Mouse (Mus musculus) G1E-ER4 (cell line): Measurements from ENCODE around the gene Vmn1r55. TPM values are rescaled to one million over a fixed set of nuclear protein-coding genes. Genes with fewer than 3 reads are reported as not detected.

Experiments
- GATA1 ChIP-seq: IDR thresholded peaks from one replicate; pipeline ENCODE4 v1.8.0; 2012; ENCODE audit warnings: low read length, inconsistent platforms
- polyA plus RNA-seq: library from polyadenylated mRNA; stranded (reverse); fragments of >175 nt; gene quantifications from 2 replicates; pipeline ENCODE4 v1.2.3, GENCODE M21; 2012

Gene Vmn1r55
- polyA plus RNA-seq, 1 experiment: not detected

DNA sequence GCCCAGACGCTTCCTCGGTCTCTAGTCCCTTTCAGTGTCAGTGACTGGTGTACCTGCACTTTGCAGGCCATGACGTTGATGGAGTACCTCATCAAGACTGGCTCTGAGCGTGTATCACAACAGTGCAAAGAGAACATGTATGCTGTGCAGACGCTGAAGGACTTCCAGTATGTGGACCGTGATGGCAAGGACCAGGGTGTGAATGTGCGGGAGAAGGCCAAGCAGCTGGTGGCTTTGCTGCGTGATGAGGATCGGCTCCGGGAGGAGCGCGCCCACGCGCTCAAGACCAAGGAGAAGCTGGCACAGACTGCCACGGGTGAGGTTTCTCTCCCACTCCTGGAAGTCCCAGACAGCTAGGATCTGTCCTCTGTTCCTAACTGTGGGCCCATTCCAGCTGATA lies 59.6 kb downstream of the Vmn1r55 start:
- no peak for TF ChIP-seq GATA1

DNA sequence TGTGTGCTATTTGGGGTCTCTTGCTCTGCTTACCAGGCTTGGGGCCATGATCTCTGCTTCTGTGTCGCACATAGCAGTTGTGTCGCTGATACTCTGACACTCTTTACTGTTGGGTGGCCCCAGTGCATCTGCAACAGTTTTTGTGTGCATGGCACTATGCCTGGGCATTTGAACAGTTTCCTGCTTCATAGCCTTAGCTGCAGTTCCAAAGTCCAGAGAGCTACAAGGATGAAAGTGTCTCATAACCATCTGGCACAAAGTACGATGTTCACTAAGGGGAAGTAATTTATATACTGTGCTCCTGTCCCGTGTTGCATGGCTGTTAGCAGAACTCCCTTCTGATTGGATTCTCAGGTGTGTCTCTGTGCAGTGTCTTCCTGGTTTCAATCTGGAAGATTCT lies 61.6 kb downstream of the Vmn1r55 start:
- no peak for TF ChIP-seq GATA1

DNA sequence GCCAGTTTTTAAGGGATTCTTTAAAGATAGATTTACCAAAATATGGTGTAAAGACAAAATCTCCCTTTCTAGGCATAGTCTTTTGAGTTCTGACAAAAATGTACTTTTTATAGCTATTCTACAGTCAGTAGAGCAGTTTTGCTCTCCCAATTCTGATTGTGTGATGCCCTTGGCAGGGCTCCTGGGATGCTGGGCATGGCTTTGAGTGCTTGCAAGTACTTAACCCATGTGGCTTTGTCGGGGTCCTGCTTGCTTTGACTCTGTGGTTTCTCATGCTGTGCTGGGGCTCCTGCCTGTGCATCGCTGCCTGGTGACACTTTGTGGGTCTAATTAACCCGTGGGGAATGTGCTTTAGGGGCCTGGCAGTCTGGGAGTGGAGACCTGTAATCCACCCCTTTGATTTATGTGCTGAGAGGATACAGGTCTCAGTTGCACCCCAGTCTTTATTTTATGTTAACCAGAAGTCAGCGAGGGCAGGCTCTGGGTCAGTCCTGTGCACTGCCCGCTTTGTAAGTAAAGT lies 62.5 kb downstream of the Vmn1r55 start:
- TF ChIP-seq GATA1: no peak

DNA sequence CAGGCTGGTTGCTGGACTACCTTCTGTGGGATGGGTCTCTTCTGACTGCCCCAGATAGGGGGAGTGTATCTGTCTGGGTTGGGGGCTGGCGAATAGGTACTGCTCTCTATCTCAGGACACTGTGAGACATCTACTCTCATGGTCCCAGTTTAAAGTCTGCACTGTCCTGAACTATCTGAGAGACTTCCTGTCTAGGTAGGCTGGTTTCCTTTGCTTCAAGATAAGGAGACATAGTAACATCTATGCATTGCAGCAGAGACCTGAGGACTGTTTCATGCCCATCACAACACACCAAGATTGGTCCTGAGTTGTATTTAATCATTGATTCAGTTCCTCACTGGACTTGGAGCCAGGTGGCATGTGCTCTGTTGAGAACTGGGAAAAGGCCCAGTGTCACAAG lies 64.0 kb downstream of the Vmn1r55 start:
- peak; percentile 39 for TF ChIP-seq GATA1

DNA sequence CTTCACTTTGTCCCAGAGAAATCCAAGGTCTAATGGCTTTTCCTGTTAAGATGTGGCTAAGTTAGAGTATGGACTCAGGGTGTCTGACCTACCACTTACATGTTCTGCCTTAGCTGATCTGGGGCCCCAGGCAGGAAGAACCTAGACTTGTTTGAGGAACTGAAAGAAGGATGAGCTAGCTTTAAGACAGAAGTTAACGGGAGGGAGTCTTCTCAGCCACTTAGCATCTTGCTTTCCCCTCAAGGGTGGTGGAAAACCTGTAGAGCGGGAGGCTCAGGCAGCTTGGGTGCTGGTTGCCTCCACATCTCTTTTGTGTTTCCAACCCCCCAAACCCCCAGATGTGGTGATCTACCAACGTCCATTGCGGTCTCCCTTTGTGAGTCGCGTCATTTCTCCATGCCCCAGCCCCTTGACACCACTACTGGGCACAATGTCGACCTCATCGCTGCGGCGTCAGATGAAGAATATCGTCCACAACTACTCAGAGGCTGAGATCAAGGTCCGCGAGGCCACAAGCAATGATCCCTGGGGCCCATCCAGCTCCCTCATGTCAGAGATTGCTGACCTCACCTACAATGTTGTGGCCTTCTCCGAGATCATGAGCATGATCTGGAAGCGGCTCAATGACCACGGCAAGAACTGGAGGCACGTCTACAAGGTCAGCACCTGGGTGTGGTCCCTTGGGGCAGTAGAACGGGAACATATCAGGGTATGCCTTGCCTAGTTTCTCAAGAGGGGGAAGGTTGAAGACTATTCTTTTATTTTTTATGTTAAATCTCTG lies 66.0 kb downstream of the Vmn1r55 start:
- no peak for TF ChIP-seq GATA1

DNA sequence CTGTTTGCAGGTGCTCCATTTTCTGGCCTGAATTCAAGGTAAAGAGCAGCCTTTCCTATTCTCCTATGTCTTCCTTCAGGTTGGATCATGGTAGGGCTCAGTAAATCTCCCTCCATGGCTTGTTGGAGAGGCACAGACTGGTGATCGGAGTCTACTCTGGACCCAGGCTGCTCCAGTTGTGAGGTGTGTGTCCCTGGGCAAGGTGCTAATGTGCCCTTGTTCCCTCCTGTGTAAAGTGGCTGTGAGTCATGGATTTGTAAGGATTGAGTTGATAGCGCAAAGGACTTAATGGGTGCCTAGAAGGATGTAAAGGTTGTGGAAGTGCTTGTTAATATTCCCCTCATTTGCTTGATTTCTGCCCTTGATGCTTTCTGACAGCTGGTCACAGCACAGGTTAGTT lies 67.5 kb downstream of the Vmn1r55 start:
- TF ChIP-seq GATA1: no peak

DNA sequence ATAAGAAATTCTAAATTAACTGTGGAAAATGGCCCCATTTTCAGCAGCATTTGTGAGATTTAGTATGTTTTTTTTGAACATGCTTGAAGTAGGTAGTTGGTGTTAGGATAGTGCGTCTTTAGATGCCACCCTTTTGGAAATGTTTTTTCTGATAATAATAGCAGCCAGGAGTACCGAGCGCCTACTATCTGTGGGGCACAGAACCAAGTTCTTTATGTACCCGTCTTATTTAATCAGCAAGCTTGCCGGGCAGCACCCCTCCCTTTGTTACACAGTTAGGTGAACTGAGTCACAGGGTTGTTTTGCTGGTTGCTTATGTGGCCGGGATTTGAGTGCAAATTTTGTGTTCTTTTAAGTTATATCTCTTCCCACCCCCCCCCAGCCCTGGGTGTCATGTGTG lies 68.2 kb downstream of the Vmn1r55 start:
- TF ChIP-seq GATA1: no peak

DNA sequence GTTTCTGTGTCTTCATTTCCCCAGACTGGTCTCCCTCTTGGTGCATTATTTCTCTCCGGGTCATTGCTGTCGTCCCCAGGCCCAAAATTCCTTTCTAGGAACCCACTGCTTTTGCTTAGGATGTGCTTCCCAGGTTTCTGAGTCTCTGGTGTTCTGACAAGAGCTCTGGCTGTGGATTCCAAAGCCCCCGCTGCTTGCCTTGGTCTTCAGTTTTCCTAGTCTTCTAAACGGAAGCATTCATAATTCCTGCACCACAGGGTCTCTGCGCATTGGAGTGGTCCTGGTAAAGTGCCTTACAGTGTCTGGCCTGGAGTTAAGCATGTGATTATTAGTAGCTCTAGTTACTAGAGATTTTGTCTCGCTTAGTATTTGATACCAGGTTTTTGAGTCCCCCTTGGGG lies 68.7 kb downstream of the Vmn1r55 start:
- no peak for TF ChIP-seq GATA1

DNA sequence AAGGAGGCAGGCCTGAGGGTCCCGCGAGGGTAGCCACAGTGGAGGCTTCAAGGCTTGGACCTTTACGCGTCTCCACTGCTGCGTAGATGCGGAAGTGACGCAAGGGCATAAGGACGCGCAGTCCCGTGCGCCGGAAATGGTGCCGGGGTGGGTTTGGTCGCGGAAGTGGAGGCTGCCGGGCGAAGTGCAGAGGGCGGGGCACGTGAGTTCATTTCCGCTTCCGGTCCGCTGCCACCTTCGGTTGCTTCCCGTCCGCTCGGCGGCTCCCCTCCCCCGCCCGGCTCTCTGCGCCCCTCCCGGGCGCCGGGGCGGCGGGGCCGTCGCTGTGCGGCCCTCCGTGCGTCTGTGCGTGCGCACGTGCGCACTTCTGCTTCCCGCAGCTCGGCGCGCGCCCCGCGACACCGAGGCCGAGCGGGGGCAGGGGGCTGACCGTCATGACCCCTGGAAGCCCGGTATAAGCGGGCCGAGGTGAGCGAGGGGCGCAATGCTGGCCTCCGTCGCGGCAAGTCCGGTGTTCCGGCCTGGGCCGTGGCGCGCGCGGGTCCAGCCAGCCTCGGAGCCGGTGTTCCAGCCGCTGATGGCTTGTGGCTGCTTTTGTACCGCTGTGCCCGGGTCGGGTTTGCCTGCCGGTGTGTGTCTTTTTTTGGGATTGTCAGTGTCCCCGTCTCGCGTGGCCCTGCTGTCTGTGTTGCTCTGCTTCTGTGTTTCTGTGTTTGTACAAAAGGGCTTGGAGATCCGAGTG lies 69.3 kb downstream of the Vmn1r55 start, which contains the start of gene Epn1:
TSS of gene Epn1 (plus strand) at position 226 of the 742 bp plus-strand sequence.
- no peak for TF ChIP-seq GATA1

Other genes starting within 250 kb of the Vmn1r55 start
- gene Gm36210, start 243.2 kb downstream of the Vmn1r55 start, polyA plus RNA-seq: not detected in 2 replicates
- 57.2 and 60.0 TPM in 2 replicates for gene Zfp628, start 234.5 kb downstream of the Vmn1r55 start, polyA plus RNA-seq
- 1.8 TPM in 2 replicates for gene Nat14, start 227.6 kb downstream of the Vmn1r55 start, polyA plus RNA-seq
- gene Ssc5d, start 223.9 kb downstream of the Vmn1r55 start, polyA plus RNA-seq: 0.05 TPM in 2 replicates
- gene Sbk2, start 185.3 kb downstream of the Vmn1r55 start, polyA plus RNA-seq: not detected in 2 replicates
- gene Sbk3, start 178.5 kb downstream of the Vmn1r55 start, polyA plus RNA-seq: not detected in 2 replicates
- gene Zfp579, start 153.5 kb downstream of the Vmn1r55 start, polyA plus RNA-seq: 0.04 and 0.05 TPM in 2 replicates
- 56.5 and 78.4 TPM in 2 replicates for gene Zfp524, start 135.3 kb downstream of the Vmn1r55 start, polyA plus RNA-seq
- 91.3 and 107 TPM in 2 replicates for gene Fiz1, start 135.0 kb downstream of the Vmn1r55 start, polyA plus RNA-seq
- 15.3 TPM in 1 of 2 replicates, not detected in the other for gene Gm44973, start 134.2 kb downstream of the Vmn1r55 start, polyA plus RNA-seq
- 146 and 194 TPM in 2 replicates for gene Zfp865, start 129.3 kb downstream of the Vmn1r55 start, polyA plus RNA-seq
- 0.64 and 0.82 TPM in 2 replicates for gene Ccdc106, start 129.1 kb downstream of the Vmn1r55 start, polyA plus RNA-seq
- gene 4632433K11Rik, start 115.6 kb downstream of the Vmn1r55 start, polyA plus RNA-seq: not detected in 2 replicates
- gene Zfp784, start 111.2 kb downstream of the Vmn1r55 start, polyA plus RNA-seq: 2.9 and 3.1 TPM in 2 replicates
- 0.73 and 0.90 TPM in 2 replicates for gene Zfp580, start 98.1 kb downstream of the Vmn1r55 start, polyA plus RNA-seq
- 496 and 534 TPM in 2 replicates for gene U2af2, start 87.5 kb downstream of the Vmn1r55 start, polyA plus RNA-seq
- 1,467 and 1,596 TPM in 2 replicates for gene Epn1, start 69.4 kb downstream of the Vmn1r55 start, polyA plus RNA-seq
- not detected in 2 replicates for gene Rfpl4, start 32.7 kb downstream of the Vmn1r55 start, polyA plus RNA-seq
- 0.44 and 0.48 TPM in 2 replicates for gene Rasl2-9, start 23.7 kb downstream of the Vmn1r55 start, polyA plus RNA-seq
- gene Vmn1r56, start 47.1 kb upstream of the Vmn1r55 start, polyA plus RNA-seq: not detected in 2 replicates
- not detected in 2 replicates for gene Vmn1r57, start 68.8 kb upstream of the Vmn1r55 start, polyA plus RNA-seq
- gene Gm5065, start 200.9 kb upstream of the Vmn1r55 start, polyA plus RNA-seq: not detected in 2 replicates
- gene Nlrp2, start 201.4 kb upstream of the Vmn1r55 start, polyA plus RNA-seq: not detected in 2 replicates